Mouse (Mus musculus): ENCODE measurements around the gene Sdk1.

- TF ChIP-seq TCF12 (IDR thresholded peaks at IDR 0.05; ENCODE audit: low read depth, low read length) (no peak), TAL1 (IDR thresholded peaks at IDR 0.05; ENCODE audit: low read length) (no peak), E2F4 (IDR thresholded peaks at IDR 0.05; ENCODE audit: borderline replicate concordance, low read depth, low read length) (no peak), CHD2 (IDR thresholded peaks at IDR 0.05; ENCODE audit: low read length) (no peak), MAZ (IDR thresholded peaks at IDR 0.05; ENCODE audit: low read depth, low read length) (no peak), CTCF (IDR thresholded peaks at IDR 0.05 in 2 of 3, conservative IDR thresholded peaks at IDR 0.05 in 1 of 3; ENCODE audit: control insufficient read depth in 1 of 3, insufficient read depth in 1 of 3, low read depth in 2 of 3, low read length in 3 of 3, poor library complexity in 1 of 3, severe bottlenecking in 1 of 3) (no peak), MXI1 (IDR thresholded peaks at IDR 0.05; ENCODE audit: low read depth, low read length) (no peak), JUND (IDR thresholded peaks at IDR 0.05; ENCODE audit: low read depth, low read length) (no peak), POLR2A (IDR thresholded peaks at IDR 0.05; ENCODE audit: control insufficient read depth in 1 of 2, insufficient read depth in 1 of 2, low read depth in 1 of 2, low read length in 2 of 2, poor library complexity in 1 of 2) (no peak)
These were observed 908.3 kb downstream of the Sdk1 start for GRCm38 (mm10) chr5:142149594-142149993.

All from MEL (cell line).